Mouse (Mus musculus) gastrocnemius, adult 8-10 months (tissue): Measurements from ENCODE around the gene Isg20l2. TPM values are rescaled to one million over a fixed set of nuclear protein-coding genes. Genes with fewer than 3 reads are reported as not detected.
A peak's percentile ranks its signal among the peaks of the same experiment; 100 is the strongest.

Experiments used
- DNase-seq, 2 experiments: peaks; one replicate each; pipeline ENCODE4 v3.0.0; 2022; ENCODE audit warnings: low spot score in 2 of 2
- total RNA-seq, 4 experiments: library from RNA; stranded (reverse); gene quantifications; 2 replicates each; pipeline ENCODE4 v1.2.4; 2022

Isg20l2 gene
- total RNA-seq, 4 experiments from 2014 or later: 5.8 to 7.6 (median 7.2) TPM

DNA sequence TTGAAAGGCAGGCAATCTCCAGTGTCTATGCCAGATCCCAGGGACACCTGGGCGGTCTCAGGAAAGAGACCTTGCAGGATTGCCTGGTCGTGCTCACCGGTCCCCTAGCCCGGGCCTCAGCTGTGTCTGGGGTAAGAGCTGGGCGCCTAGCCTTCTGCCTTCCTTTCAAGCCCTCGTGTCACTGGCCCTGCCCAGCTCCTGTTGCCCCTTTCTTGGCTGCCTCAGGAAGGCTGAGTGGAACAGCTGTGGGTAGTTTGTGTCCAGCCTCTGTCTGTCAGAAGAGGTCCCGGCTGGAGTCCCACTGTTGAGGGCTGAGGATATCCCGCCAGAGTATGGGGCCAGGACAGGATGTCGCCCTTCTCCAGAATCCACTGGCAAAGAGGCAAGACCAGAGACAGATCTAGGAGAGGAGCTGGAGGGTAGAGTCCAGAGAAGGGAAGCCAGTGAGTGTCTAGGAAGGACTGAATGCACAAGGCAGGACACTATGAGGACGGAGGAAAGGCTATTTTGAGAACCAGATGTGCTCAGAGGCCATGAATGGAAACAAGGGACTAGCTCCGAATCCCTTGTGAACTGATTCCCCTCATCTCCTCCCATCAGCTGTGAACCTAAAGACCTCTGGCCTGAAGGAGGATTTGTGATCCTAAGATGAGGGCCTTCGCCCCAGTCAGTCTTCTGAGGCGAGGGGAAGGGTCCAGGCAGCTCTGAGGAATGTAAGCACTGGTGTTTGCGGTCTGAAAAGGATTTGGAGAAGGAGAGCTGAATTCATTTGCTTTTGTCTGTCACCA is 43.7 kb downstream of the Isg20l2 start:
- DNase-seq: no peak

DNA sequence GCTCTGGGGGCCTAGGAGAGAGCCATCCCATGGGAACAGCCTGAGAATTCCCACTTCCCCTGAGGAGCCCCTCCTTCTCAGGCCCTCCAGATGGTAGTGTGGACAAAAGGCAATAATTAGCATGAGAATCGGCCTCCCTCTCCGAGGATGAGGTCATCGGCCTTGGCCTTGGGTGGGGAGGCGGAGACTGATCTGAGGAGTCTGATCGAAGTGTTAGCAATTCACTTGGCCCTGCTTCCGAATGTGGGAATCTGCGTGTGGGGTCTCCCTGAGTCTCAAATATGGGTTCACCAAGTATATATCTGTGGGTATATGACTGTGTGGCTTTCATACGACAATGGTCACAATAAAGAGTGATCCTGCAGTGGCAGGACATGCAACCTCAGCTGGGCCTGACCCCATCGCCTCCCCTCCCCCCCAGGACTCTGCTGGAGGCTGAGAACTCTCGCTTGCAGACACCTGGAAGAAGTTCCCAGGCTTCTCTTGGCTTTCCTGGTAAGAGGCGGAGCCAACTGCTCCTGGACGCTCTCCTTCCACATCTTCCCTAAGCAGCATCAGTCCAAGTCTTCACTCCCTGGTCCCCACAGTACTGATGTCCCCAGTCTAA is 44.4 kb downstream of the Isg20l2 start:
- no peak for DNase-seq

DNA sequence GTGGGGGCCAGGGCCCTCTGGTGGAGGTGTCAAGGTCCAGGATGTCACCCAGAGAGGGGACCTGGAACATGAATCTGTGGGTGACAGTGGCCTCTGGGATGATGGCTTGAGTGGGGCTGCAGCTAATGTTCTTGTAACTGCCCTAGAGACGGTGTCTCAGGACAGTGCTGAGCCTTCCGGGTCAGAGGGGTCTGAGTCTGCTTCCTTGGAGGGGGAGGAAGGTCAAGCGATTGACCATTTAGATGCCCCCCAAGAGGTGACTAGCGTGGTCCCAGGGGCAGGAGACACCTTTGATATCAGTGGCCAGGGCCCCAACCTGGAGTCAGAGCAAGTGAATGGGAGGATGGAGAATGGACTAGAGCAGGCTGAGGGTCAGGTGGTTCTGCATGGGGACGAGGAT is 49.4 kb downstream of the Isg20l2 start:
- no peak for DNase-seq

DNA sequence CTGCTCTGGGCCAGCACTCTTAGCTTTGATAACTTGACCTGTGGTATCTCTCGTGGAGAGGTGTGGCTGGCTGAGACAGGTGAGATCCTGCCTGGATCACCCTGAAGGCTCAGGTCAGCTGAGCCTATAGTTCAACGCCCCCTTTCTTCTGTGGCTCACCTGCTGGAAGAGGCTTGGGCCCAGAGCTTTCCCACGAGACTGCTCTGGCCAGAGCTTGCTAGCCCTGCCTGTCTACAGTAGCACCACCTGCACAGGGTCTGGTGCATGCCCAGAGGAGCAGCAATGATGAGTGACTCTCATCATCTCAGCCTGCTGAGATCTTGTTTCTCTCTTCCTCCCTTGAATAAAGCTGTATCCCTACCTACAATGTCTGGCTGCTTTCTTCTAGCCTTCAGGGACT is 50.0 kb downstream of the Isg20l2 start:
- no peak for DNase-seq

DNA sequence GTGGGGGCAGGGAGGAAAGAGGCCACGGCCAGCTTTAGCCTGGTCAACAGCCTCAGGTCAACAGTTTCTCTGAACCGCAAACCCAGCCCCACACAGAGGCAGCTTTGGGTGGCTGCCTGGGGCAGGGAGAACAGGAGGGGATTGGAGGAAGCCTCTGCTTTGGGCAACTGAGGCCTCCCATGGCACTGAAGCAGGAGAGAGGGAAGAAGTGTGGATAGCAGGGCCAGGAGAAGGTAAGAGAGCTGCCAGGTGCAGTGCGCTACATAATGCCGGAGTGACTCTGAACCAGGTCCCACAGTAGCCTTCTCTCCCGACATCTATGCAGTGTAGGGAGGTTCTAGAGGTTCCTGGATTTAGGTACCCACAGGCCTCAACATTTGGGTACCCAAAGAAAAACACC is 50.6 kb downstream of the Isg20l2 start:
- no peak for DNase-seq

DNA sequence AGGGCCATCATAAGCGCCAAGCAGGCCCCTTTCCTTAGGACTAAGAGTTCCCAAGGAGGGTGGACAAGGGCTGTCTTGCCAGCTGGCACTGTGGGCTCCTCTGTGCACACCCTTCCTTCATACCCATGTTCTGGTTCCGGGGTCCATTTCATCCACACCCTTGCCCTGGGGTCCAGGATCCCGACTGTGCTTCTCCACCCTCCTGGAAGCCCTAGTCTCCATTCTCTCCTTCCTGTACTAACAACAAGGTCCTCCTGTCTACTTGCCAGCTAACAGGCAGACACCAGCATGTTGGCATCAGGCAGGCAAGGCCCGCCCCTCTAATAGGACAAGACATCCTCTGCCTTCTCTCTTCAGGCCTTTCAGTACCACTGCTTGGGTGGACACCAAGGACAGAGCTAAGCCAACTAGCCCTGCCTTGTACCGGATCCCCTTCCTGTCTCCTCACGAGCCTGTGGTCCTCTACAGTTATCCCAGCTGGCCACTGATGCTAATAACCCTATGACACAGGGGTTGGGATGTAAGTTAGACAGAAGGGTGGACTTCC is 51.2 kb downstream of the Isg20l2 start:
- DNase-seq: no peak

DNA sequence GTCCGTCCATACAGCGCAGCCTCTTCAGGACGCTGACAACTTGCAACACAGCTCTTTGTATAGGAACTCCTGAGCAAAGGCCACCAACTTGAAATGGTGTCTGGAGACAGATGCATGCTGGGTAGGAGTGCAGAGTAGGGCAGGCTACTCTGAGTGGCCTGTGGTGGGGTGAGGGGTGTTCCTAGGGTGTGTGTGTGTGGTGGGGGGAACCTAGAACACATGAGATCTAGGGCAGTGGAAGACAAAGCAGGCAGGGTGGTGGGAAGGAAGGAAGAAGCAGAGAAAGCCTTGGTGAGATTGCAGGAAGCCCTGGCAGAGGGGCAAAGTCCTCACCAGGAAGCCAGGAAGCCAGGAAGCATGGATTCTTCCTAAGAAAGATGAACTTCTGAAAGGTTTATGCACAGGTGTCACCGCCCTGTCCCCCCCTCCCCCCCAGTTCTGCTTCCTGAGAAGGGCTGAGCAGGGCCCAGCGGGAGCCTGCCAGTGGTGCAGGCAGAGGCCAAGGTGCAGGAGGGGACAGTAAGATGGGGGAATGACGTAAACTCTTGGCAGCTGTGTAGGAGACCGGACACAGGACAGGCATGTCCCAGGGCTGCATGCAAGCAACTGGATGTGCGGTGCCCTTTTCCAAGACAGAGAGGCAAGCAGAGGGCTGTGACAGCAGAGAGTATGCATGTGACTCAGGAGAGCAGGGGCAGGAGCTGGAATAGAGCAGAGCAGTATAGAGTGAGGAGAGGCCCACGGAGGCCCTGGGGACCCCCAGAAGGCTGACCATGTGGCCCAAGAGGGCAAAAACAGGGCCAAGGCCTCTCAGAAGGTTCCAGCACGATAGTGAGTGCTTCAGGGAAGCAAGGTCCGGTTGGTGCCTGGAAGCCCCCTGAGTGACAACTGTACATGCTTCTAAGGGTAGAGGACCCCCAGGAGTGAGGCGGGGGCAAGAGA is 52.1 kb downstream of the Isg20l2 start:
- peak; percentile 49 to 68 for DNase-seq

DNA sequence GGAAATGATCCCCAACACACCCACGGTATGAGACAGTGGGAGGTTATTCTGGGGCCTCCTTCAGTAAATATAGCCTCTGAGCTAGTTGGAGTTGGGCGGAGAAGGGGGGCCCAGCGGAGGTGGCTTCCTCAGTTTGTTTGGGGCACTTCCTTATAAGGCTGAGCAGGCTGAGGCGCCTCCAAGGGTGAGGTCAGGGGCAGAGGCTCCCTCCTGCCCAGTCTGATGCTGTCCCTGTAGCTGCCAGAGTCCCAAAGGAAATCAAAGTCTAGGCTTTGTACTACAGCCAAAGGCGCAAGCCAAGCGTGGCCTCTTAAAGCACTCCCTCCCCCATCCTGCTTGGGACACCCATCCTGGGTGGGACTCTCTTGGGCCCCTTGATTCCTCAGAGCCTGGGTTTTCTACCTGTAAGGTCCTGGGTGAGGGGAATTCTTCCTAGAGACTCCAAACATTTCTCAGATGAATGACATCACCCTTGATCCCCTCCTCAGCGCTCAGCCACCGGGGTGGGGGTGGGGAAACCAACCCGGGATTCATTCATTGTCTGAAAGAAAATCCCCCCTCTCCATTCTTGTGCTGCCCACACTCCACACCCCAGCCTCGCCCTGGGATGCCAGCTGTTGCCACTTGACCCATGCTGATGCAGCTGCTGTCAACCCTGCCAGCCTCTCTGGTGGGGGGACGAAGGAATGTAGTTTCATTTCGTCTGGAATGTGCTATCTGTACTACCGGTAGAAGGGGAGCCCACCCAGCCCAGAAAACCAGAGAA is 52.9 kb downstream of the Isg20l2 start:
- peak in 1 of 2 experiments; percentile 66 for DNase-seq

DNA sequence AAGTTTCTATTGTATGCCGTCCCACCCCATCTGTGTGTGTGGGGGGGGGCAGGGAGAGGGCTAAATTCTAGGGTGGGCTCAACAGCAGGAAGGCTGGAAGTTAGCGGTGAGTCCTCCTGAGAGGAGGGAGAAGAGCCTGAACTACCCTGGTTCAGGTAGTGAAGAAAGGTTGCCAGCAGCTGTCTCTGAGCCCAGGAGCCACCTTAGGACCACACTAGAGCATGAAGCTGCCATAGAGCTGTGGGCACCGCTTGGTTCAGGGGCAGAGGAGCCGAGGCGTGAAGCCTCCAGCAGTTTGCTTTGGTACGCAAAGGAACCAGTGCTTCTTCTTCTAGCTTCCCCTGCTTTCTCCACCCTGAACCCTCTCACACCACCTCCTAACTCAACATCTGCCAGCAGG is 53.5 kb downstream of the Isg20l2 start:
- DNase-seq: no peak

DNA sequence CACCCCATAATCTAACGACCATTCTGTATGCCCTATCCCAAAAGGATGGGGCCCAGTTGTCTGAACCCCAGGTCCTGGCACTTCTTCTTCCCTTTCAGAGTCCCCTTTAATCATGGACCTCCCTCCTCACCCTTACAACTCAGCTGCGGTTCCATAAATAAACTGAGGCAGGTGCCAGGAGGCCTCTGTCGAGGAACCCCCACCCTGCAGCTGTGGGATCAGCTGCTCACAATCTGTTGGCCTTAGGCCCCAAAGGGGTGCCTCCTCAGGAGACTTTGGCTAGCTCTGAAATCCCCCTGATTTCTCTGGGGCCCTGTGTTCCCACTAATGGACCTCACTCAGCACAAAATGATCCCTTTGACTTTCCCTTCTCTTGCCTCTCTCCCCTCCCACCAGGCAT is 54.0 kb downstream of the Isg20l2 start:
- DNase-seq: no peak

DNA sequence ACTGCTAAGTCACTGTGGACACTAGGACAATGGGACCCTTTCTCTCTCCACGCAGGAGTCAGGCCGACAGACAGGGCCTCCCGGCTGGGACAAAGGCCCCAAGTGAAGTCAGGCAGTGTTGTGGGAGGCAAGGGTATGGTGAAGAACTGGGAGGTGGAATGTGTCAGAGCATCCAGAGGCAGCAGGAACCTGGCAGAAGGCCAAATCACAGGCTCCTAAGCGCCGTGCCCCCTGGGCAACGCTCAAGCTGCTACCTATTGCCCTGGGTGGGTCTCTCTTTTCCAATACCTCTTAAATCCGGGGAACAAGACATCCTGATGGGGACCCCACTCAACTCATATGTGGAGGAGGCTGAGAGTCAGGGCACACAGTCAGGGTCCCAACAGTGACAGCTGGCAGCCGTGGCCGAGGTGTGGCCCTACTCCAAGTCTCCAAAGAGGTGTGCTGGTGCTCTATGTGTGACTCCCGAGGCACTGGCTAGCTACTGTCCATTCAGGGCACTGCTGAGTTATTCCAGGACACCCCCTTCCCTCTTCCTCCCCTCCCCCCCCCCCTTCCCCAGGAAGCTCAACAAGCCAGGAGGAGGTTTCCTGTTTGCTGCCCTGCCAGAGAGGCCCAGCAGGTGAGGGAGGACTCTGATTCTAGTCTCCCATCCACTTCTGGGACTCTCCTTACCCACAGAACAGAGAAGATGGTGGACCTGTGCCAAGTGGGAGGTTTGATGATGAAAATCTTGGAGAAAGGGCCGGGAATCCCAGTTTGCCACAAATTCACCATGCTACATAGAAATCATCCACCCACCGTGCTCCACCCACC is 55.6 kb downstream of the Isg20l2 start:
- DNase-seq: no peak

DNA sequence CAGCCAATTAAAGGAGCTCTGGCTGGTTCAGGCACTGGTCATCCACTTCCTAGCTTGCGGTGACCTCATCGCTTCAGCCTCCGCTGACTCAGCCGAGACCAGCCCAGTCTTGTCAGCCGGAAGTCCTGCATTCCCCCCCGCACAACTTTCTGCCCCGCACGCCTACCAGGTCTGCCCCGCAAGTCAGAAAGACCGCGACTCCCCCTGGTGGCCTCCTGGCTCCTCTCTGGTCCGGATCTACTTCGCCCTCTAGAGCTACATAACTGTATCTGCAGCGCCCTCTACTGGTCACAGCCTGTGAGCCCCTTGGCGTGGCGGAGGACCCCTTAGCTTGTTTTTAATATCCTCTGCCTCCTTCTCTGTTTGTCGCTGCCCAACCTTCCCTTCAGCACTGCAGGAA is 56.8 kb downstream of the Isg20l2 start:
- peak; percentile 93 for DNase-seq

DNA sequence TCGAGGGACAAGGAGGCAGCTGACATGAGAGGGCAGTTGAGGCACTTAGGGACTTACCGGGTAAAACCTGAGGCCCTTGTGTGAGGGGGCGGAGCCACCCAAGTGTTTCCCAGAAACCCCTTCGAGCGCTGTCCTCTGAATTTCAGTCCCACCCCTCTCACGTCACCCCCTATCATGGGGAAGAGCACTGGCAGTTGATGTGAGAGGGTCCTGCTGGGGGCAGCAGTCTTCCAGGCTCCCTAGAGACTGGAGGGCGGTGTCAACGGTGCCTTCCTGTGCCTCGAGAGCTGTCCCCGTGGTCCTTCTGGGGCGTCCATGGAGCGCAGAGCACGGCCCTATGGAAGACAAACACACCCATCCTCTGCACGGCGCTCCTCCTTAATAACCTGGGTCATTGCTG is 57.5 kb downstream of the Isg20l2 start:
- DNase-seq: no peak

DNA sequence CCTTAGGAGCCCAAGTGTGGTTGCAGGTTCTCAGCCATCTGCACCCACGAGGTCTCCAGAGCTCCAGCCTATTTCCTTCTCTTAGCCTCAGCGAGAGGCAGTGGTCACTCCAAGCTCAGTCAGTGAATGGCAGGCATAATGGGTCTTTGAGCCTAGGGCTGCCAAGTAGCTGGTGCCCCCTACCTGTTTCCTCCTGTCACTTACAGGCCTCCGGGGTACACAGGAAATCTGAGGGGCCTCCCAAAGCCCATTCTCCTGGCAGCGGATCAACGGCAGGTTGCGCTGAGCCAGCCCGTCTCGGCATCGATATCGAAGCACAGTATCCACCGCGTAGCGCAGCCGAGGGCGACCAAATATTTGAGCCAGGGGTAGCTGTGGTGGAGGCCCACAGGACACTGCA is 58.0 kb downstream of the Isg20l2 start:
- no peak for DNase-seq

DNA sequence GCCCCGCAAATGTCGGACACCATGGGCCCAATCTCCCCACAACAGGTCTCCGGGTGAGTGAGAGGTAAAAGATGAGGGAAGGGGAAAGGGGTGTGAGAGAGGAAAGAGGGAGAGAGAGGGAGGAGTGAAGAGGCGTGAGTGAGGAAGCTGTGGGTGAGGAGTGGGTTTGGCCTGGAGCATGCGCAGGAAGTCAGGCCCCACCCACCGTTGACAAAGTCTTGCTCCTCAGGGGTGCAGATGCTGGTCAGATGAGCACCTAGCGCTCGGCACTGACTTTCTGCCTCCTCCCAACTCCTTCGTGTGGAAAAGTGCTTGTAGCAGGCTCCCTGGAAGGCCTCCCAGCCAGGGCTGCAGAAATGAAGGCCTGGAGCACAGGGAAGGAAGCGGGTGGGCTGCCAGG is 59.8 kb downstream of the Isg20l2 start:
- no peak for DNase-seq

Other genes starting within 250 kb of the Isg20l2 start
- under 1 TPM in 1 of 4 experiments, not detected in 3; 0.68 TPM for gene Lrrc71, start 181.7 kb upstream of the Isg20l2 start, total RNA-seq
- gene Ntrk1, start 135.2 kb upstream of the Isg20l2 start, total RNA-seq: not detected
- gene Insrr, start 133.4 kb upstream of the Isg20l2 start, total RNA-seq: not detected
- gene Pear1, start 106.0 kb upstream of the Isg20l2 start, total RNA-seq: 1 to 10 TPM; 3.2 to 7.1 (median 5.1) TPM
- gene Sh2d2a, start 83.6 kb upstream of the Isg20l2 start, total RNA-seq: not detected
- gene Prcc, start 44.7 kb upstream of the Isg20l2 start, total RNA-seq: 10 to 100 TPM; 48.6 to 53.0 (median 52.0) TPM
- gene Hdgf, start 24.0 kb upstream of the Isg20l2 start, total RNA-seq: 100 to 1,000 TPM; 243 to 264 (median 254) TPM
- 10 to 100 TPM; 40.9 to 48.1 (median 45.8) TPM for gene Mrpl24, start 10.8 kb upstream of the Isg20l2 start, total RNA-seq
- 1 to 10 TPM; 2.4 to 4.1 (median 3.5) TPM for gene Rrnad1, start 403 bp downstream of the Isg20l2 start, total RNA-seq
- not detected for gene Crabp2, start 18.4 kb downstream of the Isg20l2 start, total RNA-seq
- 10 to 100 TPM in 2 of 4 experiments, 1 to 10 TPM in 2; 8.7 to 18.0 (median 12.0) TPM for gene Nes, start 40.8 kb downstream of the Isg20l2 start, total RNA-seq
- under 1 TPM in 1 of 4 experiments, not detected in 3; 0.15 TPM for gene Bcan, start 69.9 kb downstream of the Isg20l2 start, total RNA-seq
- gene Hapln2, start 97.3 kb downstream of the Isg20l2 start, total RNA-seq: under 1 TPM in 1 of 4 experiments, not detected in 3; 0.11 TPM
- 10 to 100 TPM; 24.2 to 30.2 (median 25.5) TPM for gene Gpatch4, start 112.8 kb downstream of the Isg20l2 start, total RNA-seq
- gene Naxe, start 128.2 kb downstream of the Isg20l2 start, total RNA-seq: 10 to 100 TPM; 49.1 to 56.1 (median 50.4) TPM
- not detected for gene Ttc24, start 148.0 kb downstream of the Isg20l2 start, total RNA-seq
- gene Iqgap3, start 151.7 kb downstream of the Isg20l2 start, total RNA-seq: under 1 TPM; 0.08 to 0.39 (median 0.12) TPM
- gene Mef2d, start 212.1 kb downstream of the Isg20l2 start, total RNA-seq: 100 to 1,000 TPM; 164 to 186 (median 172) TPM